Mouse (Mus musculus) limb, embryonic 14.5 days (tissue): Measurements from ENCODE around the gene Gm49320. TPM values are rescaled to one million over a fixed set of nuclear protein-coding genes. Genes with fewer than 3 reads are reported as not detected.

Experiments used
- ATAC-seq: fragments of 200-750 bp; cut with Nextera tagmentation; 2 replicates; pipeline ENCODE4 v1.8.0; 2017; ENCODE audit warnings: low read depth, moderate number of reproducible peaks, moderate TSS enrichment; ENCODE audit not compliant: low FRiP score
- DNase-seq: peaks from one replicate; pipeline ENCODE4 v3.0.0-alpha.2; 2015; ENCODE audit warnings: low spot score
- H3K27ac ChIP-seq: fragments of 300-500 bp; sonication (generic); replicated peaks from 2 replicates; pipeline ENCODE4 v1.5.1; 2014; ENCODE audit warnings: low read depth, mild to moderate bottlenecking, low read length, moderate library complexity, mixed read lengths
- H3K27me3 ChIP-seq: fragments of 300-500 bp; sonication (generic); 2 replicates; pipeline ENCODE4 v1.6.1; 2014; ENCODE audit warnings: low read length, mixed read lengths; ENCODE audit not compliant: control insufficient read depth, insufficient read depth
- H3K36me3 ChIP-seq: fragments of 300-500 bp; sonication (generic); 2 replicates; pipeline ENCODE4 v1.6.1; 2014; ENCODE audit warnings: mild to moderate bottlenecking, low read length, moderate library complexity, mixed read lengths; ENCODE audit not compliant: control insufficient read depth, insufficient read depth
- H3K4me1 ChIP-seq: fragments of 300-500 bp; sonication (generic); 2 replicates; pipeline ENCODE4 v1.6.1; 2014; ENCODE audit warnings: antibody characterized with exemption, low read length, mixed read lengths; ENCODE audit not compliant: control insufficient read depth, insufficient read depth
- H3K4me2 ChIP-seq: fragments of 300-500 bp; sonication (generic); replicated peaks from 2 replicates; pipeline ENCODE4 v1.6.1; 2014; ENCODE audit warnings: low read depth, mild to moderate bottlenecking, low read length, moderate library complexity; ENCODE audit not compliant: severe bottlenecking
- H3K4me3 ChIP-seq: fragments of 300-500 bp; sonication (generic); replicated peaks from 2 replicates; pipeline ENCODE4 v1.5.1; 2014; ENCODE audit warnings: low read length
- H3K9ac ChIP-seq: fragments of 300-500 bp; sonication (generic); 2 replicates; pipeline ENCODE4 v1.6.1; 2014; ENCODE audit warnings: mild to moderate bottlenecking, low read depth, low read length, moderate library complexity; ENCODE audit not compliant: severe bottlenecking
- H3K9me3 ChIP-seq: fragments of 300-500 bp; sonication (generic); 2 replicates; pipeline ENCODE4 v1.6.1; 2016; ENCODE audit warnings: low read length; ENCODE audit not compliant: control insufficient read depth
- POLR2A ChIP-seq: fragments of 200-500 bp; IDR thresholded peaks from 2 replicates; pipeline ENCODE4 v1.8.0; 2012; ENCODE audit warnings: inconsistent platforms, mild to moderate bottlenecking, moderate library complexity, borderline replicate concordance; ENCODE audit not compliant: insufficient read depth, insufficient read length; ENCODE audit errors: extremely low read depth
- WGBS: fragments of 180-500 bp; shearing (Covaris S2); extraction: QIAGEN DNeasy Blood & Tissue Kit; methylation state at CpG from one replicate; pipeline ENCODE4 v1.1.7; 2014; 5-methylcytosine and 5-hydroxymethylcytosine counted together
- polyA plus RNA-seq, 2 experiments: library from polyadenylated mRNA; depleted of rRNA in 1 of 2; stranded (reverse) in 1 of 2; unstranded in 1 of 2; fragments of >200 nt; fragmentation: Nextera tagmentation in 1 of 2; extraction: Ambion mirVana in 1 of 2; gene quantifications; 2 replicates each; pipeline versions ENCODE4 v1.2.1 to v1.2.3; 2012 to 2014

Gm49320 gene
- polyA plus RNA-seq, 2 experiments, result 1.2 to 8.5 TPM

- H3K27me3 ChIP-seq, result no peaks in the 10 kb centered on the region
- H3K9me3 ChIP-seq, result no peaks in the 10 kb centered on the region
- DNase-seq (no peak), ATAC-seq (no peak)
- H3K4me1 ChIP-seq, result peaks cover 14% of the 10 kb centered on the region
- H3K9ac ChIP-seq, result no peak overlapping the region
- peaks cover 80% of the 10 kb centered on the region for H3K36me3 ChIP-seq
- 94% methylated on average over 5 of the region's 5 CpGs for WGBS
- no peak for TF ChIP-seq POLR2A
- no peak overlapping the region for H3K27ac ChIP-seq
- no peak overlapping the region for H3K4me2 ChIP-seq
- no peak overlapping the region for H3K4me3 ChIP-seq
Observed at GRCm38 (mm10) chr8:4245061-4245460, 6.4 kb downstream of the Gm49320 start.

GRCm38 (mm10) chr8:4245737-4246136 lies 7.1 kb downstream of the Gm49320 start:
- no peak overlapping the region for H3K4me3 ChIP-seq
- TF ChIP-seq POLR2A, result no peak
- peaks cover 80% of the 10 kb centered on the region for H3K36me3 ChIP-seq
- H3K27ac ChIP-seq, result no peak overlapping the region
- H3K4me1 ChIP-seq, result peaks cover 14% of the 10 kb centered on the region
- H3K9me3 ChIP-seq, result no peaks in the 10 kb centered on the region
- no peak for DNase-seq
- H3K27me3 ChIP-seq, result no peaks in the 10 kb centered on the region
- no peak overlapping the region for H3K4me2 ChIP-seq
- H3K9ac ChIP-seq, result no peak overlapping the region
- 90% methylated on average over 11 of the region's 13 CpGs for WGBS
- no peak for ATAC-seq

GRCm38 (mm10) chr8:4247241-4247640 lies 8.6 kb downstream of the Gm49320 start:
- Histone ChIP-seq H3K27me3 (no peaks in the 10 kb centered on the region), H3K36me3 (peaks cover 67% of the 10 kb centered on the region), H3K9ac (no peak overlapping the region), H3K27ac (no peak overlapping the region), H3K4me3 (no peak overlapping the region), H3K4me2 (no peak overlapping the region), H3K4me1 (peaks cover 14% of the 10 kb centered on the region), H3K9me3 (no peaks in the 10 kb centered on the region)
- DNase-seq (no peak), ATAC-seq (no peak)
- no peak for TF ChIP-seq POLR2A
- 96% methylated on average over 8 of the region's 8 CpGs for WGBS

- Histone ChIP-seq H3K4me2 (no peak within 1 kb of the TSS), H3K36me3 (peaks cover 59% of the 10 kb centered on the region), H3K27ac (no peak within 1 kb of the TSS), H3K4me3 (no peak within 1 kb of the TSS), H3K4me1 (peaks cover 14% of the 10 kb centered on the region), H3K27me3 (no peaks in the 10 kb centered on the region), H3K9ac (peak within 1 kb of the TSS; percentile 25; the same call in 1 of the 2 replicates), H3K9me3 (no peaks in the 10 kb centered on the region)
- DNase-seq (no peak), ATAC-seq (no peak)
- 83% methylated on average over 15 of the region's 15 CpGs for WGBS
- no peak for TF ChIP-seq POLR2A
Observed at GRCm38 (mm10) chr8:4247951-4248540, 9.4 kb downstream of the Gm49320 start, which contains the start of gene Tgfbr3l. Tgfbr3l (plus strand) TSS chr8:4248214.

GRCm38 (mm10) chr8:4249213-4249612 lies 10.5 kb downstream of the Gm49320 start:
- Histone ChIP-seq H3K4me3 (no peak overlapping the region), H3K9ac (peak overlapping the region; percentile 25; the same call in 1 of the 2 replicates), H3K27me3 (no peaks in the 10 kb centered on the region), H3K4me1 (peaks cover 20% of the 10 kb centered on the region), H3K4me2 (no peak overlapping the region), H3K36me3 (peaks cover 47% of the 10 kb centered on the region), H3K9me3 (no peaks in the 10 kb centered on the region), H3K27ac (no peak overlapping the region)
- no peak for DNase-seq
- TF ChIP-seq POLR2A, result no peak
- 14% methylated on average over 23 of the region's 29 CpGs for WGBS
- ATAC-seq, result no peak
